Mouse (Mus musculus) liver, postnatal 0 days (tissue): ENCODE measurements at regions not wholly inside any gene's neighbourhood (a gene's known extent, or its start where the extent isn't known, plus 50 kb on each side); places are given as distances from the start of the nearest gene placed in this dataset.

ENCODE experiments used
- CTCF ChIP-seq: sonication (generic); IDR thresholded peaks from 2 replicates; pipeline ENCODE4 v1.5.1; 2016; ENCODE audit warnings: antibody characterized with exemption, low read depth
- EP300 ChIP-seq: IDR thresholded peaks from 2 replicates; pipeline ENCODE4 v1.6.1; 2016; ENCODE audit warnings: antibody characterized with exemption, low read depth, mild to moderate bottlenecking

DNA sequence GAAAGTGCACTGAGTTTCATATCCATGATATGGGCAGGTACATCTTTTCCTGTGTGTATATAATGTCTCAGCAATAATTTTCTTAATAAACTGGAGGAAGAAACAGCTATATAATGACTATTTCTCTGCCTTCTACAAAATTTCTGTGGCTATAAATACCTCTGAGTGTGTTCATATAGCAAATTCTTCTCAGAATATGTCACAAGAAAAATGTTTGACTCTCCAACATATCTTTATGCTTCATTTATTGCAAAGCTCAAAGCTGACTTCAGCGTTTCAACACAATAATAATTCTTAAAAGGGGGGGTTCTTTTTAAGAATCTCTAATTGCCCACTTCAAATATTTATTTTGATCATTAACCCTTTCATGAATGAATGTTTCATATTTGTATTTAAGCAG lies 310.0 kb upstream of the Paip1 start:
- TF ChIP-seq CTCF (no peak), EP300 (no peak)
